Mouse (Mus musculus) retina, adult 2 months (tissue): Measurements from ENCODE around the gene Ly6g6d.

Experiments used
- DNase-seq: peaks from one replicate; pipeline ENCODE4 v3.0.0-alpha.2; 2012; ENCODE audit warnings: low read depth, low spot score

The Ly6g6d gene

DNA sequence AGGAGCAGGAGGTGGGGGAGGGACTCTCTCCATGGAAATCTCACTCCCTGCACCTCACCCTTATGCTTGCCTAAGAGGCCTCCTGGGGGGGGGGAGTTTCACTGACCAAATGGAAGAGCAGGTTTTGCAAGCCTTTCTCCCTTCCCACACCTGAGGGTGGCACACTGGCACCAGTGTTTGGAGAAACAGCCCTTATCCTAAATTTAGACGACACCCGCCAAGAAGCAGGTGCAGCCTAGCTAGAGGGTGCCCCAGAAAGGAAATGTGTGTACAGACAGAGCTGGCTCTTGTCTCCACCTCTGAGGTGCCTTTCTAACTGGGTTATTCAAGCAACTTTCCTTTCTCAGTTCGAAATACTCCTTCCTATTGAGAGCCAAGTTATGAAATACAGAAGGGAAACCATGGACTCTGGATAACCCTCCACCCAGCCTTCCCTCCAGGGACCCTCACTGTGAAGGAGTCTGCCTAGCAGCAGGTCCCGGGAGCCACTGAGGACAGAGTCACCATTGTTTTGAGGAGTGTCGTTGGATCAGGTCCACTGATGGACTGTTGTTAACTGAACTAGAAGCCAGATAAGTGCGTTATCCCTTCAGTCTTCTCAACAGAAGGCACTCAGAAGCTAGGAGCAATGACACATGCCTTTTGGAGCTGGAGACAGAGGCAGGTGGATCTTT is 7.2 kb downstream of the Ly6g6d start:
- no peak for DNase-seq

DNA sequence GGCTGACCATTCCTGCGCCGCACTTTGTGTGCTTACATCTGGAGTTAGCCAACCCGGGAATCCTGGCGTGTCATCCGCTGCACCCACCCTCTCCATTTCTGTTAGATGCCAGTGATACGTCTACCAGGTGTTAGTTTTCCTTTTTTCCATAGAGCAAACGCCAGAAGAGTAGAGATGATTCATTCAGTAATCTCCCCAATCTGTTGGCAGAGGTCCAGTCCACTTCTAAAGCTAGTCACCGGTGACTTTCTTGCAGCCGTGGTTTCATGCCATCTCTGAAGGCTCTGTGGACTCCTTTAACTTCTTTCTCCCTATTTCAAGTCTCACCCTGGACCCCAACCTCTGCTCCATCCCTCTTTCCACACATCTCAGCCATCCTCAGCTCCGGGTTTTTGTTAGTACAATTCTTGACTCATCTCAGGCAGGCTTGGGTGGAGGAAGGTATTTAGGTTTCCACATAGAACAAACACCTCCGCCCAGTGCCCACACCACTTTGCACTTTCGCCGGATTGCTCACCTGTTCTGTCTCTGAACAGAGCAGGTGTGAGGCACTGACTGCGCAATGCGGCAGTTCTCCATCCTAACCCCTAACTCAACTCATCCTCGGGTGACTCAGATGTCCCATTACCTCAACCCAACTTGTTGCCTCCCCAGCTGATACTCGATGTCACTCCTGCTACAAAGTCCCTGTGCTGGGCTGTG is 9.5 kb downstream of the Ly6g6d start:
- DNase-seq: no peak

DNA sequence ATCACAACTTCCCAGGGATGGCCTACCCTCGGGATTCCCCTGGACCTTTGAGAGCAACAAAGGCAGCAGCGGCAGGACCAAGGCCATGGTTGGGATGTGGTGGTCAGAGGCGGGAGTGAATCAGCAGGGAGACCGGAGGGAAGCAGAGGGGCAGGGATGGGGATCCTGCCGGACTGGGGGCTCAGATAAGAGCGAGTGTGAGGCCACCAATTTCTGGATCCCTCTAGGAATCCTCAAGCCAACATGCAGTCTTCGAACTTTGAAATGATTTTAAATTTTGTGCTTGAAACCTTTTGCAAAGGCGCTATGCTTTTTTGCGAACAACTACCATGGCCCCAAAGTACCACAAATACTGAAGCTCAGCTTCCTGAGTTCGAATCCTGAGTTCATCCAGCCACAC is 11.8 kb downstream of the Ly6g6d start, which contains the start of gene Mpig6b:
Mpig6b (minus strand) TSS at position 101 of the 400 bp plus-strand sequence.
- no peak for DNase-seq

DNA sequence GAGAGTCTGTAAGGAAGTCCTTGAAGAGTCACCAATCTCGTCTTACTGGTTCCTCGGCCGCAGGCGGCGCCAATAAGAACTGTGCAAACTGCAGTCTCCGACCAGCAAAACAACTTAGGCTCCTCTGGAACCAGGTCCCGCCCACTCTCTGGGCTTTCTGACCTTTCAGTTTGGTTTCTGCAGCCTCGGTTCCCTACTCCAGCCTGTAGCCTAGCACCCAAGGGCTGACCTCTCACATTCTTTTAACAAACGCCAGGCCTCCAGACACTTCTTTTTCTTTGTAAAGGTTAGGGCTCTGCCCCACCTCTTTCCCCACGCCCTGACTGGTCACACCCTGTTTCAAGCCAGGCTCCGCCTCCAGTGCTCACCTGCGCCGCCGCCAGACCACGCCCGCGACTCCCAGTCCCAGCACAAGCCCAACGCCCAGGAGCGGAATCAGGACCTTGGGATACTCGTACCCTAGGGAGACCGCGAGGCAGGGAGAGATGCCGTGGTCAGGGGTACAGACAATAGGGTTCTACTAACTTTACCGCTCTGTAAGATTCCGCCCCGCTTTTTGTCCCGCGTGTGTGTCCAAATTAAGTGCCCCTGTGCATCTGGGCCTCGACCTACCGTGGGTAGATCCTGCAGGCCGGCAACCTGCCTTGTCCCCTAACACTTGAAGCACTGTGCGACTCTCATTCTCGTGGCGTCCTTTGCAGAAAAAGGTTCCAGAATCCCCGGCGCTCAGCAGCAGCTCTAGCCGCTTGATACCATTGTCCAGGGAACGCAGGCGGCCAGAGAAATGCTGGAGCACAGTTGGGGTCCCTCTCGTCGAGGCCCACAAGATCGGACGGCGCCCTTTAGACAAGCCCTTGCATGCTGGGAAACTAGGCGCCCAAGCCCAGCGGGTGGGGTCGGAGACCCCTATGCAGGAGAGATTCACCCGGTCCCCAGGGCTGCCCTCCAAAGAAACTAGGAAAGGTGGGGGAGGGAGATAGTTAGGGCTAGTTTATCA is 12.6 kb downstream of the Ly6g6d start, which contains the start of gene Ly6g6c:
Ly6g6c (plus strand) TSS at position 438 of the 997 bp plus-strand sequence.
- DNase-seq: no peak

DNA sequence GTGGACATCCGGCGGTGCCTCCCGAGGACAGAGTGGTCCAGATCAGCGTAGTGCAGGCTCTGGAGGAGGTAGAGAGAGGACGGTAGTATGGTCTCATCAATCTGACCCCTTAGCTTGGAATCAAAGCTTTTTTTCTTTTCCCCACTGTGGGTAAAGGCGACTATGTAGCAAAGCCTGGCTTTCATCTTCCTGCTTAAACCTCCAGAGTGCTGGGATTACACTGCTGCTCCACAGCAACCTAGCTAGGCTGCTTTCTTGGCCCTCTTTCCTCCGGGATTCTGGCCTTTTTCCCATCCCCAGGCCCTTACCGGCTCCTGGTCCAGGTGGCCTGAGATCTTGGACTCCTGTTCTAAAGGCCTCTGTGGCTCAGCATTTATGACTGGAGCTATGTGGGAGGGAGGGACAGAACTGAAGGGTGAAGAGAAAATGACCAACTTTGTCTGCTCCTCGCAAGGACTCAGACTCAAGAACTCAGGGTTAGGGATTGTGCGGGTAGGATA is 13.4 kb downstream of the Ly6g6d start:
- no peak for DNase-seq

DNA sequence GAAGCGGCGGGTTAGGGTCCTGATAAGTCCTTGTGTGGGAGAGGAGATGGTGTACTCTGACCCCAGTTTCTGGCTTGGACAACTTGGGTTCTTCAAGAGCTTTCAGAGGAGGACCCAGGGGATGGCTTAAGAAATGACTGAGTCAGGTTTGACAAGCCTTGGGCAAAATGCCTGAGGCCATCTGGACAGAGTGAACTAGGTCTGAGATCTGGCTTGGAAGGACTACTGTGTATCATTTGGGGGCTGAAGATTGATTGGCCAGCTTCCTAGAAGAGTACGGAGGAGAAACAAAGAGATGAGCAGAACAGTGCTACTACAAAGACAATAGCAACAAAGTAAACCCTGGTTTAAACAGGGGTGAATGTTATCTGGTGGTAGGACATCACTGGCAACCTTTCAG is 14.4 kb downstream of the Ly6g6d start:
- no peak for DNase-seq

DNA sequence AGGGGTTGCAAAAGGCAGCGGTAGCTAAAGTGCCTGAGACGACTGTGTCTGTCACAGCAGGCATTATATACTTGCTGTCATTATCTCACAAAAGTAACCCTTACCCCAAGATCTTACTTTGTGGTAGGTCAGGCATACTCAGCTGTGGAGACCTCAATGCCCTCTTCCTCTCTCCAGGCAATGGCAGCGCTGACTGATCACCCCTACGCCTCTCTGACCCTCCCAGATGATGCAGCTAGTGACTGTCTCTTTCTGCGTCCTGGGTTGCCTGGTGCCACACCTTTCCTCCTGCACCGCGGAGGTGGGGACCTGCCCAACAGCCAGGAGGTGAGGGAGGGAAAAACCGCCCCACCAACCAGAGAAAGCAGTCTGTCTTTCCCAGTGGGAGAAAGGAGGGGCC is 16.6 kb downstream of the Ly6g6d start:
- DNase-seq: no peak

DNA sequence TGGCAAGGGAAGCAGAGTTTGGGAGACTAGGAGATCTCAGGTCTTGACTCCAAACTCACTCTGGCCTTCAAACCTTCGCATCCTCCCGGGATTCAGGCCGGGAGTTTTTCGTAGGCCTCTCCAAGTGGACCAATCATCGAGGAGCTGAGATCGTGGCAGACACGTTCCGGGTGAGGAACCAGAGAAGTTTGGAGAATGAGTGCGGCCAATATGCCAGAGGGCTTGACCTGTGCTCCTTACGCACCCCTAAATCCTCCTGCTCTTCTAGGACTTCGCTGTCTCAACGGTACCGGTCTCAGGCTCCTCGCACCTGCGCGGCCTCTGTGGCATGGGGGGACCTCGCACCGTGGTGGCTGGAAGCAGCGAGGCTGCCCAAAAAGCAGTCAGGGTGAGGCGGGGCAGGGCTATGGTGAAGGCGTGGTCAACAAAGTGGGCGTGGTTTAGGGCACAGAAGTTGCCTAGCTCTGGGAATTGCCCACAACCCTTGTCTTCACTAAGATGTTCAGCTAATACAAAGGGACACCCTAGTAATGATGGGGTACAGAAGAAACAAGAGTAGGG is 17.0 kb downstream of the Ly6g6d start:
- DNase-seq: no peak

DNA sequence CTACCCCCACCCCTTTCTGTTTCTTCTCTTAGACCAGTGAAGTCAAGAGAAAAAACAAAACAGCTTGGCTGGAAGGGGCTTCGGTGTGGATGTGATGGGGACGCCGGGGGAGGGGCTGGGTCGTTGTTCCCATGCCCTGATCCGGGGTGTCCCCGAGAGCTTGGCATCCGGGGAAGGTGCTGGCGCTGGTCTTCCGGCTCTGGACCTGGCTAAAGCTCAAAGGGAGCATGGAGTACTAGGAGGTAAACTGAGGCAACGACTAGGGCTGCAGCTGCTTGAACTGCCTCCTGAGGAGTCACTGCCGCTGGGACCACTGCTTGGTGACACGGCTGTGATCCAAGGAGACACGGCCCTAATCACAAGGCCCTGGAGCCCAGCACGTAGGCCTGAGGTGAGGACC is 17.8 kb downstream of the Ly6g6d start:
- DNase-seq: no peak

DNA sequence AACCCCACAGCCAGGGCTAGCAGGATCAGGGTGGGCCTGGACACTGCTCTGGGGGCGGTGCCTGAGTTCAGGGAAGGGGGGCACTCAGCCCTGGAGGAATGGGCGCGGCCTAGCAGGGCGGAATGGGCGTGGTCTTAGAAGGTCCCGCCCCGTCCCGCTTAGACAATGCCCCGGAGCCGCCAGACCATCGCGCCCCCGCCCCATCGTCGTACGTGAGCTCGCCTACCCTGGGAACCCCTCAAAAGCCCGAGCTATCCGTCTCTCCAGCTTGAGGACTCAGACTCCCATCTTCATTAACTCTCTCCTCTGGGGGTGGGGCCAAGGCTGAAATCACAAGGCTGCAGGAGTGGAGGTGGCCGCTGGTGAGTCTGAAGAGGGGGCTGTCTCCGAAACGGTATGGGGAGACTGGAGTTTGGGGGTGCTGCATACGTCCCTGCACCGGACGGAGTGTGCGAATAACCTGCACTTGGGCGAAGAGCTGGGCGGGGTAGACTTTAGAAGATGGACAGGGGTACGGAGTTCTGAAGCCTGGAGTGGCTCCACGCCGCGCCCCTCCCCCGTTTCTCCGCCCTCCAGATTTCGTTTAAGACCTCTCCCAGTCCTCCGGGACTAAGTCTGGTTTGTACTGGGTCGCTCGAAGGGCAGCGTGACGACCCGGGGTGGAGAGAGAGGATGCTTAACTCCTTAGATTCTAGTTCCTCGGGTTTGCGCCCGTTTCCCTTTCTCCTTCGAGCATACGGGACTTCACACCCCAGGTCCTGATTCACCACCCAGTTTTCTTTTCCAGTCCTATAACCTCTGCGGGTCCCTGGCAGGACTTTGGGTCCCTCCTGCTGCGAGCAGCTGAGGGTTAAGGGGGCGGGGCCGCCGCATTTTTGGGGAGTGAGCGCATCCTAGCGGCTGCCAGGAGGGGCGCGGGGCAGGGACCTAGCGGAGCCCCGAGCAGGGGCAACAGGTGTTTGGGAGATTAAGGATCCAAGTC is 18.7 kb downstream of the Ly6g6d start, which contains the start of gene Ddah2:
Ddah2 (plus strand) TSS at position 125 of the 982 bp plus-strand sequence.
- peak; percentile 42 for DNase-seq

DNA sequence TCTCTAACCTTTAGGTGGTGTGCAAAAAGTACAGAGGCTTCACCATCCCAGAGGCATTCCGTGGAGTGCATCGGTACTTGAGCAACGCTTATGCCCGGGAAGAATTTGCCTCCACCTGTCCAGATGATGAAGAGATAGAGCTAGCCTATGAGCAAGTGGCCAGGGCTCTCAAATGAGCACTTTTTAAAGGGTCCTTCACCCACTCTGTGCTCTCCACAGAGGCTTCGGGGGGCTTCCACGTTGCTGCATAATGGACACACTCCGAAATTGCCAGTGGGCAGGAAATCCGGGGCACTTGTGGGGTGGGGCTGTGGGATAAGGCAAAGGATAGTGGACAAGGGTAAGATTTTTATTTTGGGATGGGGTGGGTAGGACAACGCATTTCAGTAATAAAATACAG is 19.5 kb downstream of the Ly6g6d start:
- no peak for DNase-seq

DNA sequence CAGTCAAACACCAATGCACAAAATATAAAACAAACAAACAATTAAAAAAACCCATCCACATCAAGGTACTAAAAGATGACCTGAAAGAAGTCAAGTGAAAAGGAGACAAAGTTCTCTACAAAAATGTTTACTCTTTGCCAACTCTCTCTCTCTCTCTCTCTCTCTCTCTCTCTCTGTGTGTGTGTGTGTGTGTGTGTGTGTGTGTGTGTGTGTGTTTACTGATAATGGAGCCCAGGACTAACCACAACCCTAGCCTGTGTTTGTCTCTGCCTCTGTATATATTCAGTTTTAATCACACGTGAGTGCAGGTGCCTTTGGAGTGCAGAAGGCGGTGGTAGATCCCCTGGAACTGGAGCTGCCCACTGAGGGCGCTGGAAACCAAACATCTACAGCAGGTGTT is 20.8 kb downstream of the Ly6g6d start:
- no peak for DNase-seq

DNA sequence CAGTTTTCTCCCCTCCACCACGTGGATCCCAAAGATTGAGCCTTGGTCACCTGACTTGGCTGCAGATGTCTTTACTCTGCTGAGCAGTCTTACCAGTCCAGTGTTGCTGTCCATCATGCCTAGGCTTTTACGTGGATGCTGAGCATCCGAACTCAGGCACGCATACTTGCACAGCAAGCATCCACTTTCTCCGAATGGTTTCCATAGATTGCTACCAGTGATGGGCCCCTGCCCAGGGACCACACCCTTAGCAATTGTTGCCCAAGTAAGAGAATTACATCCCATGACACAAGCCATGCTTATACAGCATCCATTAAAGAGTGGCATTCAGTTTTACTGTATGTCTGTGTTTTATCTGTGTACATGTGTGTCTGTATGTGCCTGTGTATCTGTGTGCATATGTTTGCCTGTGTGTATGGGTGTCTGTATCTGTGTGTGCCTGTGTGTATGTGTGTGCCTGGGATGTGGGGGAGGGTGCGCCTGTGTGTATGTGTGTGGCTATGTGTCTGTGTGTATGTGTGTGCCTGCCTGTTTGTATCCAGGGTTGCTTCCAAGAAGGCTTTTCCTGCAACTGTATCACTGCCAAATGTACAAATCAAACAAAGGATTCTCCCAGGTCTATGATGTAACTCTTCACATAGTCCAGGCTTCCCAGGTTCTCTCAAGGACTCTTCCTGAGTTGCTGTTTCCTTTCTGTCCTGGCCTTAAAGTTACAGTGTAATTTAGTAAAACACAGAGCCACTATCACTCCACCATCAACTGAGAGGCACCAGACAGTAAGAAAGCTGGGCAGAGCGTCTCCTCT is 22.0 kb downstream of the Ly6g6d start:
- DNase-seq: no peak

DNA sequence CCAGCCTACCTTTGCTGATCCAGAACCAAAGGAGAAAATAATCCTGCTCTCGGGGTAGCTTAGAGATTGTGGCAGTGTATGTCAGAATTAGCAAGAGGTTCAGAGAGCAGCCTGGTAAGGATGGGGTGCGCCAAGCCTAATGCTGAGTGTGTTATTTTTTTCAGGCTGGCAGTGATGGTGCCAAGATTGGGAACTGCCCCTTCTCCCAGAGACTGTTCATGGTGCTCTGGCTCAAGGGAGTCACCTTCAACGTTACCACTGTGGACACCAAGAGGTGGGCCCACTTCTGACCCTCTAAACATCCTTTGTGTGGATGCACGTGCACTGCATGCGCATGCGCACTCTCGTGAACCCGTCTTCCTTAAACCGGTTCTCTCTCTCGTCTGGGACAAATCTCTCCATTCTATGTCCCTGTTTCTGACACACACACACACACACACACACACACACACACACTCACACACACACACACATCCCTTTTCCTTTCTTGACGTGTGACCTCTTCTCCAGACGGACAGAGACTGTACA is 25.5 kb downstream of the Ly6g6d start:
- no peak for DNase-seq

DNA sequence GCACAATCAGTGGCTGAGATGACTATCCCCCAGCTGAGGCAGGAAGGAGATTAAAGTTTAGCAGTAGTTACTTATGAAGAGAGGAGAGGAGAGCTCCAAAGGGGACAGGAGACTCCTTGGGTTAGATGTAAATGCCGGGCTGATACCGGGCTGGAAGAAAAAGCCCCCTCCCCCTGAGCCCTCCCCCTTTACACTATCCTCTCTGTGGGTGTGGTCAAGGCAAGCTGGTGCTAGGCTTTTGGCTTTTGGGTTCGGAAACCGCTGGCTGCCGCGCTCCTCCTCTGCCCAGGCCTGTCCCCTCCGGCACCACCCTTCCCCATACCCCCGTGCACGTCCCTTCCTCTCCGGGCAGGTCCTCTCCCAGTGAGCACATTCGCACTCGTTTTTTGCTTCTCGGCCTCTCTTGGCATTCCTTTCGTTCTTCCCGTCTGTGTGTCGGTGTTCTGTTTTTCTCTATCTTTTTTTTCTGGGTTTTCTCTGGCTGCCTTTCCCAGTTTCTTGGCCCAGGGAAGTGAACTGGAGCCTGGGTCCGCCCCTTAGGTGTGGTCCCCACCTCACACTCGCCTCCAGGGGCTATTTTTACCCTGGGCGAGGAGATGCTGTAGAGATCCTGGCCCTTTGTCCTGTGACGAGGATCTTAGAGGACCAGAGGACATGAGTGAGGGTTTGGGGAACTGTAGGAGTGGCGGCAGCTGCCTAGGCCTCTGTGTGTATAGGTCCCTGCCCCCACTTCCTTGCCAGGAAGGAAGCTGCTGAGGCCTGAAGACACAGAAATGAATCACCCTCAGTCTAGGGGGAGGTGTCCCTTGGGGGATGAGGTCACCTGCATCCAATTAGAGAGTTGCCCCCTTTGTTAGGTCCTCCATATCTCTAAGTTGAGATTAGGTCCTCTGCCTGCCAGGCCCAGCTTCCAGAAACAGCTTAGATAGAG is 26.4 kb downstream of the Ly6g6d start:
- no peak for DNase-seq

DNA sequence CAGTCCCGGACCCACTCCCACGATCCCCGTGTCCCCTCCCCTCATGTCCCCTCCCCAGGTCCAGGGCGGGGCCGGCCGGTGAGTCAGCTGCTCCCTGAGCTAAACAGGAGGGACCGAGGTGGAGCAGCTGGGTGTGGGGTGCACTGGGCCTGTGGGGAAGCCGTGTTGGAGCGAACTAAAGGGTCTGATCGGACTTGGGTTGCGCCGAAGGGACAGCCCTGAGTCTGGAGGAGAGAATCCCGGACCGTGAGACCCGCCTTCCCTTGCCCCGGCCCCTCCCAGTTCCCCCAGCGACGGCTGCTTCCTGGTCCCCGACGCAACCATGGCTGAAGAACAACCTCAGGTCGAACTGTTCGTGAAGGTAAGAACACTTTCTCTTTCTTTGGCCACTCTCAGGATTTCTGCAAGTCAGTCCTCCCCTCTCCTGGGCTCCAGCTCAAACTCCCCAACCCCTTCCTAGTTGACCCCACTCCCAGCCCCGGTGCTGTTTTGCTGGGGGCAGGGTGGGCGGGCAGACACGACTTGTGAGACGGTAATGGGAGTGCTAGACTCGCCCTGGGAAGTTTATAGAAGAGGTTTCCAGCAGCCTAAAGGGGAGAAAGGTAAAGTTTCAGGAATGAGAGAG is 27.6 kb downstream of the Ly6g6d start:
- DNase-seq: no peak

DNA sequence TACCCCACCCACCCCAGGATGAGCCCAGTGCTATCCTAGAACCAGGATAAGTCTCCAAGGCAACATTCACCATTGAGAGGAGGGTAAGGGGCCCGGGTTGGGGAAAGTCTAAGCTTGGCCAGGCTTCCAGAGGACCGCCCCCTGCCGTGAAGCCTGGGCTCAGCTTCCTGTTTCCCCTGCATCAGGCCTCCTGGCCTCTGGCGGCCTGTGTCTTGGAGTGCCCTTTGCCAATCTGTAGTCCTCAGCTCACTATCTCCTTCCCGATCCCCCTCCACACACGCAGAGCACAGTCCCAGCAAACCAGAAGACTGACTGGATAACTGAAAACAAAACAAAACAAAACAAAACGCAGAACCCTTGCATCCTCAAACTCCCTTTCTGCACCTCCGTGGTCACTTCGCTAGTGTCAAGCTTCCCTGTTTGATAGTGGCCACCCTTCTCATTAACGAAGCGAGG is 28.3 kb downstream of the Ly6g6d start, which contains the start of gene Clic1:
Clic1 (plus strand) TSS at position 406 of the 456 bp plus-strand sequence.
- DNase-seq: no peak
